Mouse (Mus musculus) forebrain, embryonic 12.5 days (tissue): Measurements from ENCODE around the gene Tnks2. TPM values are rescaled to one million over a fixed set of nuclear protein-coding genes. Genes with fewer than 3 reads are reported as not detected.
"Not testable (repeated sequence)": the region's sequence is repeated elsewhere in the genome, so short reads cannot be mapped to it uniquely, and the experiment has no call there.

Source experiments
- ATAC-seq: fragments of 200-750 bp; cut with Nextera tagmentation; 2 replicates; pipeline ENCODE4 v1.8.0; 2017; ENCODE audit warnings: moderate TSS enrichment; ENCODE audit not compliant: low FRiP score
- H3K27ac ChIP-seq: fragments of 300-500 bp; sonication (generic); 2 replicates; pipeline ENCODE4 v1.5.1; 2016; ENCODE audit warnings: mild to moderate bottlenecking
- H3K27me3 ChIP-seq: fragments of 300-500 bp; sonication (generic); 2 replicates; pipeline ENCODE4 v1.6.1; 2016; ENCODE audit warnings: mild to moderate bottlenecking
- H3K36me3 ChIP-seq: fragments of 300-500 bp; sonication (generic); replicated peaks from 2 replicates; pipeline ENCODE4 v1.6.1; 2016; ENCODE audit warnings: mild to moderate bottlenecking
- H3K4me1 ChIP-seq: fragments of 300-500 bp; sonication (generic); 2 replicates; pipeline ENCODE4 v1.6.1; 2016
- H3K4me2 ChIP-seq: fragments of 300-500 bp; sonication (generic); 2 replicates; pipeline ENCODE4 v1.6.1; 2016; ENCODE audit warnings: mild to moderate bottlenecking, moderate library complexity
- H3K4me3 ChIP-seq: fragments of 300-500 bp; sonication (generic); replicated peaks from 2 replicates; pipeline ENCODE4 v1.5.1; 2016; ENCODE audit warnings: mild to moderate bottlenecking
- H3K9ac ChIP-seq: fragments of 300-500 bp; sonication (generic); 2 replicates; pipeline ENCODE4 v1.6.1; 2016; ENCODE audit warnings: mild to moderate bottlenecking
- H3K9me3 ChIP-seq: fragments of 300-500 bp; sonication (generic); 2 replicates; pipeline ENCODE4 v1.6.1; 2016
- WGBS: fragments of 180-500 bp; shearing (Covaris S2); methylation state at CpG from one replicate; pipeline ENCODE4 v1.1.7; 2016; 5-methylcytosine and 5-hydroxymethylcytosine counted together
- polyA plus RNA-seq: library from polyadenylated mRNA; unstranded; fragments of >200 nt; fragmentation: Nextera tagmentation; extraction: Ambion mirVana; gene quantifications from 2 replicates; pipeline ENCODE4 v1.2.1, GENCODE M21; 2016

The Tnks2 gene
- polyA plus RNA-seq, 1 experiment from 2014 or later: 76.3 TPM

- peaks cover 6% of the 10 kb centered on the region; the same call in 1 of the 2 replicates for H3K36me3 ChIP-seq
- no peaks in the 10 kb centered on the region for H3K9me3 ChIP-seq
- H3K27me3 ChIP-seq: no peaks in the 10 kb centered on the region
- peak; percentile 55 for ATAC-seq
- peak overlapping the region; percentile 99 for H3K9ac ChIP-seq
- H3K4me1 ChIP-seq: peaks cover 17% of the 10 kb centered on the region
- WGBS: under 1% methylated on average over 61 of the region's 62 CpGs
- peak overlapping the region; percentile 82 for H3K4me2 ChIP-seq
- peak overlapping the region; percentile 98 for H3K27ac ChIP-seq
- peak overlapping the region; percentile 98 for H3K4me3 ChIP-seq
Observed at GRCm38 (mm10) chr19:36834532-36835431, 750 bp downstream of the Tnks2 start.

DNA sequence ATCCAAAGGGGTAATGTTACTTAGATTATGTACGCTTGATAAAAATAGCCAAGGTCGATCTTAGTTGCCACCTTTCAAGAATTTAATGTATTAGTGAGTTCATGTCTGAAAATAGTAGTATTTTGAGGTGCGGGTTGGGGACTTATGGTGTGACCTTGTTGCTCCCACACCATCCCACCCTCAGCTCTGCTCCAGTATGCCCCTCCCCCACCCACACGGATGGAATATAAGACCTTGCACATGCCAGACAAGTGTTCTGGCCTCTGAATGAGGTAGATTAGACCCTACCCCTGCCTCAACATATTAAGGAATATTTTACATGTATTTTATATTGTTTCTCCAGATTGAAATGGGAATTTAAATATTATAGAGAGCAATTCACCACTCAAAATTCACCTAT is 2.0 kb downstream of the Tnks2 start:
- H3K9ac ChIP-seq: no peak overlapping the region
- ATAC-seq: no peak
- H3K9me3 ChIP-seq: no peaks in the 10 kb centered on the region
- no peaks in the 10 kb centered on the region for H3K27me3 ChIP-seq
- peak overlapping the region; percentile 82 for H3K4me2 ChIP-seq
- 66% methylated on average over 4 of the region's 4 CpGs for WGBS
- H3K36me3 ChIP-seq: peaks cover 13% of the 10 kb centered on the region; the same call in 1 of the 2 replicates
- H3K27ac ChIP-seq: no peak overlapping the region
- H3K4me3 ChIP-seq: peak overlapping the region; percentile 98
- H3K4me1 ChIP-seq: peaks cover 17% of the 10 kb centered on the region

GRCm38 (mm10) chr19:36840301-36840700 is 6.3 kb downstream of the Tnks2 start:
- Histone ChIP-seq H3K36me3 (peaks cover 30% of the 10 kb centered on the region), H3K4me1 (peaks cover 9% of the 10 kb centered on the region), H3K4me3 (no peak overlapping the region), H3K9ac (no peak overlapping the region), H3K27ac (no peak overlapping the region), H3K27me3 (no peaks in the 10 kb centered on the region), H3K4me2 (no peak overlapping the region), H3K9me3 (no peaks in the 10 kb centered on the region)
- WGBS: 92% methylated on average over 3 of the region's 3 CpGs
- no peak for ATAC-seq

GRCm38 (mm10) chr19:36843866-36844265 is 9.8 kb downstream of the Tnks2 start:
- Histone ChIP-seq H3K4me2 (no peak overlapping the region), H3K4me3 (no peak overlapping the region), H3K9ac (no peak overlapping the region), H3K36me3 (peaks cover 51% of the 10 kb centered on the region), H3K27me3 (no peaks in the 10 kb centered on the region), H3K9me3 (no peaks in the 10 kb centered on the region), H3K4me1 (no peaks in the 10 kb centered on the region; the same call in 1 of the 2 replicates), H3K27ac (no peak overlapping the region)
- ATAC-seq: no peak
- WGBS: 88% methylated on average over 11 of the region's 11 CpGs

- Histone ChIP-seq H3K27ac (no peak overlapping the region), H3K4me3 (no peak overlapping the region), H3K9me3 (no peaks in the 10 kb centered on the region), H3K27me3 (no peaks in the 10 kb centered on the region), H3K4me2 (no peak overlapping the region), H3K36me3 (peaks cover 57% of the 10 kb centered on the region), H3K9ac (no peak overlapping the region), H3K4me1 (no peaks in the 10 kb centered on the region; the same call in 1 of the 2 replicates)
- 90% methylated on average over 5 of the region's 5 CpGs for WGBS
- no peak for ATAC-seq
Observed at GRCm38 (mm10) chr19:36845924-36846323, 11.9 kb downstream of the Tnks2 start.

GRCm38 (mm10) chr19:36853831-36854230 is 19.8 kb downstream of the Tnks2 start:
- Histone ChIP-seq H3K4me1 (no peaks in the 10 kb centered on the region), H3K4me2 (no peak overlapping the region), H3K9me3 (no peaks in the 10 kb centered on the region), H3K36me3 (peaks cover 84% of the 10 kb centered on the region), H3K9ac (no peak overlapping the region), H3K27me3 (no peaks in the 10 kb centered on the region), H3K4me3 (no peak overlapping the region), H3K27ac (no peak overlapping the region)
- ATAC-seq: no peak
- WGBS: 92% methylated on average over 2 of the region's 2 CpGs

DNA sequence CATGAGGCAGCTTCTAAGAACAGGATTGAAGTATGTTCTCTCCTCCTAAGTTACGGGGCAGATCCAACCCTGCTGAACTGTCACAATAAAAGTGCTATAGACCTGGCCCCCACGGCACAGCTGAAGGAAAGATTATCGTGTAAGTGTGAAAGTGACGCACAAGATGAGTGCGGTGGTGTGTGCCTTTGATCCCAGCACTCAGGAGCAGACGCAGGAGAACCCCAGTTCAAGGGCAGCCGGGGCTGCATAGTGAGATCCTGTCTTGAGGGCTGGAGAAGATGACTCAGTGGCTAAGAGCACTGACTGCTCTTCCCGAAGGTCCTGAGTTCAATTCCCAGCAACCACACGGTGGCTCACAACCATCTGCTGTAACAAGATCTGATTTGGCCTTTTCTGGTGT is 23.8 kb downstream of the Tnks2 start:
- 93% methylated on average over 9 of the region's 9 CpGs for WGBS
- Histone ChIP-seq H3K4me1 (no peaks in the 10 kb centered on the region), H3K27ac (no peak overlapping the region), H3K36me3 (peaks cover 82% of the 10 kb centered on the region), H3K9ac (no peak overlapping the region), H3K4me2 (no peak overlapping the region), H3K9me3 (no peaks in the 10 kb centered on the region), H3K27me3 (no peaks in the 10 kb centered on the region), H3K4me3 (no peak overlapping the region)
- no peak for ATAC-seq

GRCm38 (mm10) chr19:36860393-36860792 is 26.4 kb downstream of the Tnks2 start:
- H3K27ac ChIP-seq: no peak overlapping the region
- H3K9me3 ChIP-seq: no peaks in the 10 kb centered on the region
- WGBS: 96% methylated on average over 5 of the region's 5 CpGs
- H3K27me3 ChIP-seq: no peaks in the 10 kb centered on the region
- no peak overlapping the region for H3K4me2 ChIP-seq
- no peak overlapping the region for H3K4me3 ChIP-seq
- no peak for ATAC-seq
- no peak overlapping the region for H3K9ac ChIP-seq
- peaks cover 77% of the 10 kb centered on the region for H3K36me3 ChIP-seq
- H3K4me1 ChIP-seq: no peaks in the 10 kb centered on the region

DNA sequence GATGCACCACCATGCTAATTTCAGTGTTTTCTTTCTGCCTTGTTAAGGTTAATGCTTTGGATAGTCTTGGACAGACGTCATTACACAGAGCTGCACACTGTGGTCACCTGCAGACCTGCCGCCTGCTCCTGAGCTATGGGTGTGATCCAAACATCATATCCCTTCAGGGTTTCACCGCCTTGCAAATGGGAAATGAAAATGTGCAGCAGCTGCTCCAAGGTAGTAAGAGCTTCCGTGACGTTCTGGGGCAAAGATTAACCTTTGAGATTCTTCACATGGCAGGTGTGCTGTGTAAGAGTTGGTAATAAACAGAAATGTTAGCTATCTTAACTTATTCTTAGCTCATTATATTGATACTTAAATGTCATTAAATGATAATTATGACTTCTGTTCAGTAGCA is 31.9 kb downstream of the Tnks2 start:
- H3K36me3 ChIP-seq: peaks cover 69% of the 10 kb centered on the region
- 90% methylated on average over 5 of the region's 5 CpGs for whole genome bisulfite sequencing

DNA sequence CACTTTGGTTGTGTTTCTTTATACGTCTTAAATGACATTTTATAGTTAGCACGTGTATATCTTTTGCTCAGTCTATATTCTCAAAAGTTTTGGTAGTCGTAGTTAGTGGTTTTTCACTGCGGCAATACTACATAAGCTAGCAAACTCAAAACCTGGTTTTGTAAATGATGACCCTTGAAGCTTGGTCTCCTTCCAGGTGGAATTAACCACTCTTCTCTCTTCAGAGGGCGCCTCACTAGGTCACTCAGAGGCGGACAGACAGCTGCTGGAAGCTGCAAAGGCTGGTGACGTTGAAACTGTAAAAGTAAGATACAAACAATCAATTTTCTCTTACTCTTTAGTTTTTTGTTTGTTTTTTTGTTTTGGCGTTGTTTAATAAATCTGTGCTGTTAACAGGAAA is 33.4 kb downstream of the Tnks2 start:
- Histone ChIP-seq H3K9me3 (no peaks in the 10 kb centered on the region), H3K4me3 (no peak overlapping the region), H3K9ac (no peak overlapping the region), H3K27ac (no peak overlapping the region), H3K27me3 (no peaks in the 10 kb centered on the region), H3K4me1 (no peaks in the 10 kb centered on the region), H3K4me2 (no peak overlapping the region), H3K36me3 (peaks cover 70% of the 10 kb centered on the region)
- no peak for ATAC-seq
- WGBS: 93% methylated on average over 8 of the region's 8 CpGs

More for the DNA sequence above, 31.9 kb downstream of the Tnks2 start:
- Histone ChIP-seq H3K4me3 (no peak overlapping the region), H3K4me2 (no peak overlapping the region), H3K27ac (no peak overlapping the region), H3K27me3 (no peaks in the 10 kb centered on the region), H3K4me1 (no peaks in the 10 kb centered on the region), H3K9ac (no peak overlapping the region), H3K9me3 (no peaks in the 10 kb centered on the region)
- no peak for ATAC-seq

- not testable (repeated sequence) for H3K4me1 ChIP-seq, H3K4me3 ChIP-seq, H3K9me3 ChIP-seq, H3K27me3 ChIP-seq, ATAC-seq, H3K27ac ChIP-seq, H3K9ac ChIP-seq, H3K4me2 ChIP-seq
- WGBS: 77% methylated on average over 3 of the region's 3 CpGs
- peaks cover 70% of the 10 kb centered on the region for H3K36me3 ChIP-seq
Observed at GRCm38 (mm10) chr19:36868675-36869074, 34.6 kb downstream of the Tnks2 start.

GRCm38 (mm10) chr19:36874651-36875050 is 40.6 kb downstream of the Tnks2 start:
- 86% methylated on average over 2 of the region's 2 CpGs for WGBS
- Histone ChIP-seq H3K9me3 (no peaks in the 10 kb centered on the region), H3K36me3 (peaks cover 74% of the 10 kb centered on the region), H3K27me3 (no peaks in the 10 kb centered on the region), H3K9ac (no peak overlapping the region), H3K4me3 (no peak overlapping the region), H3K4me2 (no peak overlapping the region), H3K4me1 (no peaks in the 10 kb centered on the region), H3K27ac (no peak overlapping the region)
- ATAC-seq: no peak

DNA sequence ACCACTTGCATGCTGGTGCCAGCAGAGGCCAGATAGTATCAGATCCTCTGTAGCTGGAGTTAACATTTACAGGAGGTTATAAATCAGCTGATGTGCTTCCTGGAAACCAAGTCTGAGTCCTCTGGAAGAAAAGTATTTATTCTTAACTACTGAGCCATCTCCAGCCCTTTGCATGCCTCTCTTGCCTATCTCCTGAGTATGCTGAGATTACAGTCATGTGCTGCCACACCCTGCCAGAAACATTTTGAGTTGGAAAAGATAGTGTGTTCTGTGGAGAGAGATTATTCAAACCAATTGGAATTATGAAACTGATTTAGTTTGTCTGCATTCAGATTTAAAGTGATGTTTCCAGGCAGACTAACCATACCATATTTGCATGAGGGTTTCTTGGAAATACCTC is 43.3 kb downstream of the Tnks2 start:
- H3K9ac ChIP-seq: no peak overlapping the region
- no peaks in the 10 kb centered on the region for H3K9me3 ChIP-seq
- H3K27me3 ChIP-seq: no peaks in the 10 kb centered on the region
- H3K4me1 ChIP-seq: no peaks in the 10 kb centered on the region
- H3K27ac ChIP-seq: no peak overlapping the region
- no peak for ATAC-seq
- H3K4me3 ChIP-seq: no peak overlapping the region
- peaks cover 84% of the 10 kb centered on the region for H3K36me3 ChIP-seq
- H3K4me2 ChIP-seq: no peak overlapping the region
